Mouse (Mus musculus) erythroid progenitor cell, adult 5-6 weeks (primary cell): ENCODE data around the gene Vsx2. TPM values are rescaled to one million over a fixed set of nuclear protein-coding genes. Genes with fewer than 3 reads are reported as not detected.

Experiments
- ATAC-seq: replicated peaks from 2 replicates; pipeline ENCODE4 v1.8.0; 2016; ENCODE audit warnings: moderate number of reproducible peaks, mild to moderate bottlenecking, moderate TSS enrichment, inconsistent platforms; ENCODE audit not compliant: poor library complexity, low FRiP score, severe bottlenecking
- total RNA-seq, 2 experiments: library from RNA; stranded (forward) in 1 of 2; stranded (reverse) in 1 of 2; fragments of 150-400 nt in 1 of 2; fragments of 186-747, 209-891 nt in 1 of 2; gene quantifications; 2 replicates each; pipeline versions ENCODE4 v1.2.3 to v1.2.4; 2015 to 2017; ENCODE audit warnings: low replicate concordance in 2 of 2

Gene Vsx2
- total RNA-seq, 2 experiments from 2014 or later = not detected

DNA sequence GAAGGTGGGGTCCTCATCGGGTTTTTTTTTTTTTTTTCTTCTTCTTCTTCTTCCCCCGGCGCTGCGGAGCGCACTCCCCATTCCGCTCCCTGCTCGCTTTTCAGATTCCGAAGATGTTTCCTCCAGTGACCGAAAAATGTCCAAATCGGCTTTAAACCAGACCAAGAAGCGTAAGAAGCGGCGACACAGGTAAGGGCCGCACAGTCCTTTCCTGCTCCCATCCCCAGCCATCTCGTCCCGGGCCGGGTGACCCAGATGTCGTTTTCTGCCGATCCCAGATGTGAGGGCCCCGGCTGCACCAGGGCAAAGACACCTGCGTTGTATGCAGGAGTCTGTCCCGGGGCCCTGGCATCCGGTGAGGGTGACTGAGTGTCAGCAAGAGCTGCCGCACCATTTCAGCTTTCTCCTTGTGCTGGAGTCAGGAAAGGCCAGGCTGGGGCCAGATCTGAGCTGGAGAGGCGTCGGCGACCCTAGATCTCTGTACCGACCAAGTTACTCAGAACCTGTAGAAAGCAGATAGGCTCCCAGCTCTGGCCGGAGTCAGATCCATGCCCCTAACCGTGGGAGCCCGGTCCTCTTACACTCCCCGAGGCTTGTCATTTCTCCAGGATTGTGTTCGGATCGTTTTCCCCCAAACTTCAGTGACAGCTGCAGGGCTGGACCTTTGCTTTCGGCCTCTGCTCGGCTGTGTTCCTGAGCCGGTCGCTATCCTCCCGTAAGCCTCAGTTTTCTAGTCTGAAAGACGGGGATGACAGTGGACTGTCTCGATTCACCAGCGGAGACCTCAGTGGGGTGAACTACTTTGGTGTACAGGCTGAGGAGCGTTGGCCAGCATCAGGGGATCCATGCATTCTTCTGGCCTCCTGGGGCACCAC is 2.1 kb downstream of the Vsx2 start:
- no peak for ATAC-seq

DNA sequence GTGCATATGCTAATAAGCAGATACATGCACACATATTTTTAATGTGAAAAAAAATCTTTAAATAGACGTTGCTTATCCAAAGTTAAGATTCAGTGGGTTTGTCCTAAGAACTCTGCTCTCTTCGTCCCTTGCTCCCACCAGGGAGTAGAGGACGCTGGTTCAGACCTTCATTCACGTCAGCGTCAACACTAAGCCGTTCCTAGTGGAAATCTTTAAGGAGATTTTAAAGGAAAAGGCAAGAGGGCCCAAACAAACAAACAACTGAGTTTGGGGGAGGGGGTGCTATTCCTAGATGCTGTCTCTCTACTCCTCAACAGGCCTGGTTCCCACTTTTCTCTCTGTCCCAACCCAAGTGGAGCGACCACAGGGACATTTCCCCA is 2.8 kb downstream of the Vsx2 start:
- no peak for ATAC-seq

DNA sequence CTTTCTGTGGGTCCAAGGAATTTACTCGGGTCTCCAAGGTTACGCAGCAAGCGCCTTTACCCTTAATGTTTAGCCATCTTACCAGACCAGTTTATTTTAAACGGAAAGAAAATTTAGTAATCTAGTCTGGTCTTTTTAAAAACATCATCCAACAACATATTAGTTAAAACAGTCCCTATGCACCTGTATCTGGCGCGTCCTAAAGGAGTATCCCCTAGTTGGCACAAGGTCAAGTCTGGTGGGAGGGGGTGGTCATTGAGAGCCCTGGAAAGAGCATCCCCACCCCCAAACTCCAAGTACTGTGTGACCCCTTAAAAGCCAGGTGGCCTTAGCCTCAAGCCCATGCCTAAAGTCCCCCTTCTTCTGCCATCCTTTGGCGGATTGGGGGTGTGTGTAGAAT is 3.5 kb downstream of the Vsx2 start:
- ATAC-seq = no peak

DNA sequence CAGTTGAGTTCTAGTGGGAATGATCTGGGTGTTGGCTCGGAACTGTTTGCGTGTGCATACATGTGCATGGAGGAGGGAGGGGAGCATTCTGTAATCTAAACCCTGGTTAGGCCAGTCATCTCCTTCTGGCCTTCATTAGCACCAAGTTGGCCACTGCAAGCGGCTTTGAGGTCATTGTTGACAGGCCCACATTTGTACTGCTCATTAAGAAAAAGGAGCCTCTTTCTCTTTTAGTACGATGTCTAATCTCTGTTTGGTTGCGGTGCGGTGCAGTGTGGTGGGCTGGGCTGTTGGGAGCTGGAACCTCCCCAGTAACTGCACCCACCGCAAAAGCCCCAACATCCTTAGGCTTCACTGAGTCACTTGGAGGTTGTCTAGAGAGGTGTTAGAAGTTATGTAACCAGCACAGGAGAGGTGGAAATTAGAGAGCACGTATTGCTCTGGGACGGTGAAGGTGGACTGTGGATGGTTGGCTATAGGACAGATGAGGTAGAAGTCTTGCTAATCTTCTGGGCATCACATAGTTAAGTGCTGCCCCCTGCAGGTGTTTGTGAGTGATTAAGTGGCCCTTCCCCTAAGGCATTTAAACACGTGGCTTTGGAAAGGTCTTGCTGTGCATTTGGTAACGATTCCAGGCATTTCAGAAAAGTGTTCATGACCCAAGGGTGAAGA is 8.3 kb downstream of the Vsx2 start:
- ATAC-seq = no peak

DNA sequence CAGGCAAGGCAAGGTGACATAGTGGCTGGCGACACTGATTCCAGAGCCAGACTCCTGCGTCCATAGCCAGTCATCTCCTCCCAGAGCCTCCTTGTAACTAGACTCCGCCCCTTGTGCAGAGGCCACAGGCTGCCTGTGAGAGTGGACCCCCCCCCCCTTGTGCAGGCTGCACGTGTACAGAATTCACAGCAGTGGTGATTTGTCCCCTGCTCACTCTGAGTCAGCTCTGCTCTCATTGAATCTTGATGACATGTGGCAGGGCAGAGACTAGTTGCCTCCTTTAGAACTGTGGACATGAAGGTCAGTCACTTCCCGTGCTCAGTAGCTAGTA is 8.8 kb downstream of the Vsx2 start:
- no peak for ATAC-seq

DNA sequence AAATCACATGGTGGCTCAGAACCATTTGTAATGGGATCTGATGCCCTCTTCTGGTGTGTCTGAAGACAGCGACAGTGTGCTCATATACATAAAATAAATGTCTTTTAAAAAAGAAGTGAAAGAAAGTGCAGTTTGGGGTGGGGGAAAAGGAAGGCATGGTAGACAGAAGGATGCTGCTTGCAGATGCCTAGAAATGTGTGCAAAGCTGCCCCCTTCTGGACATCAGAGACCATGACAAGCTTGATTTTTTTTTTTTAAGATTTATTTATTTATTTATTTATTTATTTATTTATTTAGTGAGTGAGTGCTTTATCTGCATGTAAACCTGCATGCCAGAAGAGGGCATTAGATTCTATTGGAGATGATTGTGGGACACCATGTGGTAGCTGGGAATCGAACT is 11.7 kb downstream of the Vsx2 start:
- no peak for ATAC-seq

DNA sequence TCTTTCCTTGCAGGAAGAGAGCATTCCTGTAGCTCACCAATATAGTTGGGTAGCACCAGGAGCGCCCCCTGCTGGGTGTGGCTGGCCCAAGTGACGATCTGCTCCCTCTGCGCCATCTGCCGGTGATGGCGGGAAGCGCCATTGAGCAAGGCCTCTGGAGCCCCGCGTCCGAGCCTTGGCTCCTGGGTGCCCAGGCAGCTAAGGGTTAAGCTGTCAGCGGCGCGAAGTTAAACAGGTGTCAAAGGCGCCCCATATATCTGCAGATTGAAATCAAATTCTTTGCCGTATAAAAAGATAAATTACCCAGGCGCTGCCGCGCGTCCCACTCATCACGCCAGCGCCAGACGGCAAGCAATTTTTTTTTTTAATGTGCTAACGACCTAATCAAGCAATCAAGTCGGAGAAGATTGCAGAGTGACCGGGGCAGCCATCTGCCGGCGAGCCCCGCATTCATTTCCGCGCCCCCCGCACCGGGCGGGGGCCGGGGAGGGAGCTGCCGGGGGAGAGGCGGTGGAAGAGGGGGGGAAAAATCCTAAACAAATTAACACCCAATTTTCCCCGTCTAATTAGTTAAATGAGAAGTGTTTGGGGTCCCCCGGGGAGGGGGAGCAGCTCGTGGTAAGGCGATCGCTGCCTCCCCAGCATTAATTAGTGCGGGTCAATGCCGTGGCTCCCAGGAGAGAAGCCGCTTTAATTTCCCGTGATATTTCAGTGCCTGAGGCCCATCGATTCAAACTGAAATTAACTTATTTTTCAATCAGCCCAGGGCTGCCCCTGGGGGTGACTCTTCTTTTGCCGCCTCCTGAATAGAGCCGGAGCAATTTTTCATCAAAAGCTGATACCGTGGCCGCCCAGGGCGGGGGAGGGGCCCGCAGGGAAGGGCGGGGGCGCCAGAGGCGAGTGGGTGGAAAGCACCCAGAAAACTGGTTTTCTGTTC is 20.5 kb downstream of the Vsx2 start:
- ATAC-seq = peak; percentile 85

DNA sequence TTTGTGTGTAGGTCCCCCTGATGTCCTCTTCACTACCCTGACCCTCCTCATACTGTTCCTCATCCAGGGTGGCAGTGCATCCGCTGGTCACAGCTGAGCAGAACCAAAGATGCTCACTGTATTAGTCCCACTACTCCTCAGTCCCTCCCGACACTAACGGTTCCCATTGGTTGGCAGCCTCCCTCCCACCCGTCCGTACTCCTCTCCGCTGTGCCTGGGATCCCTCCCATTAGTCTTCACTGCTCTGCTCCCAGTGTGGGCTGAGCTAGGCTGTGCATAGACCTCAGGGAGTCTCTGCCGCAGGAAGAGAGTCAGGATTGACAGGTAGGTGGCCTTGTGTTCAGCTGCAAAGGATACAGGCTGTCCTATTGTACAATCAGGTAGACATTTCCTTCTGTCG is 28.8 kb downstream of the Vsx2 start:
- ATAC-seq = no peak

DNA sequence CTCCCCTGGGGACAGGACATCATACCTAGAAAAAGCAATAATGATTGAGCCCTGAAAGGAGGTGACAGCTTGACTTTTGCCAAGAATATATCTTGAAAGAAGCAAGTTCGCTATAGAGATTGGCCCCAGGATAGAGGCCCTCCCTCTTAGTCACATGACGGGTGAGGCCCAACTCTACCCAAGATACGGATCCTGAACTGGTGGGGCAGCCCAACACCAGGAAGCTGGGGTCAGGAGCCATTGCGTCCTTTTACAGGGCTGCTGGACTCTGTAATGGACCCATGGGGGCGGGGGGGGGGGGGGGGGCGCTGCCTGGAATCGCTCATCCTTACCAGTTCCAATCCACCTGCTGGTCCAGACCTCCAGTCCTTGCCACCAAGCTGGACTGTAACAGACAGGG is 34.4 kb downstream of the Vsx2 start:
- ATAC-seq = no peak

DNA sequence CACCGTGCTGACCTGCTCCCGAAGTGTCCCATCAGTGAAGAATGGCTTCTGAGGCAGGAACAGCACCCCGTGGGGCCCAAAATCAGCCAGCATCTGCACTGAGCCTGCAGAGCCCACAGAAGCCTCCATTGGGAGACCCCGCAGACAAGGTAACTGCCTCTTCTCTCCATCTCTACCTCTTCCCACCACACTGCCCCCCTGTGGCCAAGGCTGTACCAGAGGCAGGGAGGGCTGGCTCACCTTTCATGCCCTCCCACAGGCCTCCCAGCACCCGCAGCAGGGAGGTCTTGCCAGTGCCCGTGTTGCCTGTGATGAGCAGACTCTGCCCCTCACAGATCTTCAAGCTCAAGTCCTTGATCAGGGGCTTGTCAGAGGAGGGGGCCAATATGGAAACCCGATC is 36.3 kb downstream of the Vsx2 start:
- ATAC-seq = no peak

DNA sequence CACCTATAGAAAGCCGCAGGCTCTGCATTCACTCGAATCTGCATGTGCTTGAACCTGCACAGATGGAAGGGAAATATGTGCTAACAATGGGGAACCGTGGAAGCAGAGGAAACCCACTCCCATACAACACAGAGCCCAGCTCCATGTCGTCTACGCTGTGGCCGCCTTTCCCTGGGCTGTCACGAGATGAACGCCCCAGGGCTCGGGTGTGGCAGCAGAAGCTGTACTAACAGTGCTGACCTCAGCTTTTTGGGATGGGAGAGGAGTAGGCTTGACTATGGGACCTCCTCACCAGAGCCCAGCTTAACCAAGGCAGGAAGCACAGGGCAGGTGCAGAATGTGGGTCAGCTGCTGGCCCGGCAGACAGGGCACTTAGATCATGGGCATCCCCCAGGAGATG is 42.2 kb downstream of the Vsx2 start:
- no peak for ATAC-seq

DNA sequence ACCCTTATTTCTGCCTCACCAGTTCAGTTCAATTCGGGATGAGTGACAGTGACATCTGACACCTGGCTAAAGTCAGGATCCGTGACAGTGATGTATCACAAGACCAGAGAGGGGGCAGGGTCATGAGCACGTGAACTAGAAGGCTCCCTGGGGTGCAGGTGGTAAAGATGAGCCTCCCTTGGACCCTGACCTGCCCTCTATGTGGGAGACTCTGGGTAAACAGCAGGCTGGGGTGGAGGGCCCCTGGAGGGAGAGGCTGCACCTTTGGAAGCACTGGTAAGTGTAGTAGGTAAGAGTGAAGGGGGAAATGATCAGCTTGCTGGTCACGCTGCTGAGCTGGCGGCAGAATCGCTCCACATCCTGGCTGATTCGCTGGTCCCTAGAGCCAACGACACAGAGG is 43.0 kb downstream of the Vsx2 start:
- ATAC-seq = no peak

DNA sequence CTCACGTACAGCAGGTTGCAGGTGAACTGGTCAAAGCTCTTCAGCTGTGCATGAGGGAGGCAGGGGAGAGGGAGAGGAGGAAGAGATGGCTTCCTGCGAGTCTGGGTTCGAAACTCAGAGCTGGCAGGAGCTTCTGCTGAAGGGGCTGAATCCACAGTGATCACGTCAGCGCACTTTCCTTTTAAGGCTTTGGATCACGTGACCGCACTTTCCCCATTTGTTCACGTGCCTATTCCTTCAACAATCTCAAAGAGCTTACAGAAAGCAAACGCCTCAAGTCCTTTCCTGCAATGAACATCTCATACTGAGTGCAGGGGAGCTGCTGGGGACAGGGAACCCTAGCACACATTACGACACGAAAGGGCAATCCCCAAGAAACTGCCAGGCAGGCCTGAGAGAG is 44.4 kb downstream of the Vsx2 start:
- no peak for ATAC-seq

DNA sequence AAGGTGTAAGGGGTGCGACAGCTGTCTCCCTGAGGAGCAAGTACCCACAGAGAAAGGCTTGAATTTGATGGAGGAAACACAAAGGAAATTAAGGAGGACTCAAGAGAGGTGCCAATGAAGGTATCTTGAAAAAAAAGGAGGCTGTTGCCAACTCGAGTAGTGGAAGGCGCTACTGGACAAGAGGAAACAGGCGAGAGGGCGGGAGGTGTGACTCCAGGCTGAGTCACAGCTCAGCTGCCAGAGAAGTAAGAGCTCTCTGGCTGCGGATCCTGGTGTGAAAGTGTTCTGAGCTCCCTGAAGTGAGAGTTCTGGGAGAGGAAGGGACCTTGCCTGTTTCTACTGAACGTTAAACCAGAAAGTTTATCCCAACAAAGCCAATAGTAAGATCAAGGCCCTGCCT is 45.0 kb downstream of the Vsx2 start:
- ATAC-seq = no peak

DNA sequence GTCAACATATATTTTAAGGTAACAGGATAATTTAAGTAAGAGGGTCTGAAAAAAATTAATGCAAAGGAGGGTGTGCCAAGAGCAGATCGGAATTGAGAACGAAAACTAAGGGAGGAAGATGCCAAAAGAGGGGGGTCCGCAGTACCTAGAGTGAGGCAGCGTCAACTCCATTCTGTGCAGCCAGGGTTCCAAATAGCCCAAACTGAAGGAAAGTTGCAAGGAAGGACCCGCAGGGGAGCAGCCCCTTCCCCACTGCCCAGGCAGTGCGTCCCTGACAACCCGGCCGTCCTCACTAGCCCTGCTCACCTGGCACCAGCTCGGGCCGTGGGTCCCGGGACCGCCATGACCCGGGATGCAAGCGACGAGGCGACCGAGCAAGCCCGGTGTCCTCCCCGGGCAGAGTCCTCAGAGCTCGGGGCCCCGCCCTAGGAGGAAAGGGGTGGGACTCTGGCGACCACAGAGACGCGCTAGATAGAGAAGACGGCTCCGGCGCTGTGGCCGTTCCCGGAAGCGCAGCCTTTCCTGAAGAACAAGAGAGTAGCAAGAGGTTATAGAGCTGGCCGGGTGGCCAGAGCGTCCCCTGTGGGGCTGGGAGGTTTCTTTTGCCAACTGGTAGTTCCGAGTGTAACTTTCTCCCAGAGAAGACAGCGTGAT is 47.5 kb downstream of the Vsx2 start, which contains the start of gene Abcd4:
Abcd4 (minus strand) TSS at position 437 of the 654 bp plus-strand sequence.
- ATAC-seq = peak; percentile 99

DNA sequence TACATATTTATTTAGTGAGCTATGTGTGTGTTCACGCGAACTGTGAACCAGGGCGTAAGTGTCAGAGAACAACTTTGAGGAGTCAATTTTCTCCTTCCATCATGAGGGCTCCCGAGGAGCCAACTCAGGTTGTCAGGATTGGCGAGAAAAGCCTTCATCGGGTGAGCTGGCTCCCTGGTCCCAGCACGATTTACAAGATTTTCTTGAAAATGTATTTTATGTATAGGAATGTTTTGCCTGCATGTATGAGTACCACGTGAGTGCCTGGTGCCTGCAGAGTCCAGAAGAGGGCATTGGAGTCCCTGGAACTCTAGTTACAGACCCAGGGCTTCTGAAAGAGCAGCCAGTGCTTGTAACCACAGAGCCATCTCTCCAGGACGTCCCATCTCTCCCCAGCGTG is 48.1 kb downstream of the Vsx2 start:
- ATAC-seq = 0 out of 2 replicates have a peak, but pooled peaks have one; percentile 31

DNA sequence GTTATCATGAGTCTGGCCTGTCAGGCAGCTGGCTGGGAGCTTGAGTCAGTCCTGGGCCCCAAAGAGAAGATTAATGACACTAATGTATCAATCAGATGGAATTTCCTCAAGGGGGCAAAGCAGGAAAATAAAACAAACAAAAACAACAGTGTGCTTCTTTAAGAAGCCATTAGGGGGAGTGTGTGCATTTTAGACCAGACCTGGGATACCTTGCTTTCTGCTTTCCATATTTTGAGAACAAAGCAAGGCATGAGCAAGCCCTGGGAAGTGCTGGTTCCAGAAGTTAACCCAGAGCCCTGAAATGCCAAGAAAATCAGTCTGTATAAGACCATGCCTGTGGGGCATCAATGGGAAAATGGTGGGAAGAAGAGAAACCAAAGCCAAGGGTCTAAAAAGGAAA is 51.4 kb downstream of the Vsx2 start:
- ATAC-seq = no peak

DNA sequence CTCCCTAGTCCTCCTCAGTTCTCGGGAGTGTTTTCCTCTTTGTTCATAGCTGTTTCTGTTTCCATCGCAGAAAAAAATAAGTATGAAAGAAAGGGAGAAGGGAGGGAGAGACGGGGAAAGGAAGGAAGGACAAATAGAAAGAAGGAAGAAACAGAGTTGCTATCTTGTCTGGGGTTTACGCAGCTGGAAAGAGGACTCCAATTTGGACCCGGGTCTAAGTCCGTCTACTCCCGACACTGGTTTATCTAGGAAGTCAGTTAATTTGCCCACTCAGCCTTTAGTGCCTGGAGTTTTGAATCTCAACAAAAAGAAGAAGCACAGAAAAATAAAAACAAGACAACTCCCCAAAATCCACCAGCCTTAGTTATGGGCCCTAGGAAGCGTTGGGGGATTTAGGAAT is 55.0 kb downstream of the Vsx2 start:
- no peak for ATAC-seq

DNA sequence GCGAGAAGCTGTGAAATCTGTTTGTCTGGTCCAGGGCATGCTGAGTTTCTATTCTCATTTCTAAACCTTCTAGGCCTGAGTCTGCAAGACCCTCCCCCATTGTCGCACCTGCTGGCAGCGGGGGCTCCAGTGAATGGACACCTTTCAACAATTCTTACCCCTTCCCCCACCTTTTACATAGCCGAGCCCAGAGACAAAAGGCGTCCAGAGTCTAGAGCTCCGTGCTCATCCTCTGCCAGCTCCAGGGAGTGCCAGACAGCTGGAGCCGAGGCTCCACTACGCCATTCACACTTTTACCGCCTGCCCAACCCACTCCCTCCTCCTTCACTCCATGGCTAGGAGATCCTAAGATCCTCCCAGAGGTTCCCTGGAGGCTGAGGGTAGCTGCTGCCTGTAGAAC is 55.6 kb downstream of the Vsx2 start:
- ATAC-seq = no peak

DNA sequence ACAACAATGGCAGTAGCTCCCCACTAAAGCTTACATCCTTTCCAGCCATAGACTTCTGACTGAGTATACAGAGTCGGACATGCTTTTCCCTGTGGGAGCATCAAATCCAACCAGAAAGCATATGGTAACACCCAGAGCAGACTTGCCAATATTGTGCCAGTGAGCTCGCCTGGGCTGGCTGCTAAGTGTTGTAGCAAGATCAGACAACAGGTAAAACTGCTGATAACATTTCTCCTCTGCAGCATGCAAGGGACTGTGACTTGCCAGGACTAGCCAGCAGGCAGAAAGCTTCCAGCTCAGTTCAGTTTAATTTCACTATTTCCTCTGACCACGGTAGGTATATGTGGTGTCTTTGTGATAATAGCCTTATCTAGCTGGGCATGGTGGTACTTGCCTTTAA is 62.3 kb downstream of the Vsx2 start:
- ATAC-seq = no peak
